Mouse (Mus musculus): Measurements from ENCODE around the gene Qprt. TPM values are rescaled to one million over a fixed set of nuclear protein-coding genes. Genes with fewer than 3 reads are reported as not detected.
A peak's percentile ranks its signal among the peaks of the same experiment; 100 is the strongest.

Gene Qprt
- polyA plus RNA-seq, 1 experiment from 2014 or later: 0.22 TPM

DNA sequence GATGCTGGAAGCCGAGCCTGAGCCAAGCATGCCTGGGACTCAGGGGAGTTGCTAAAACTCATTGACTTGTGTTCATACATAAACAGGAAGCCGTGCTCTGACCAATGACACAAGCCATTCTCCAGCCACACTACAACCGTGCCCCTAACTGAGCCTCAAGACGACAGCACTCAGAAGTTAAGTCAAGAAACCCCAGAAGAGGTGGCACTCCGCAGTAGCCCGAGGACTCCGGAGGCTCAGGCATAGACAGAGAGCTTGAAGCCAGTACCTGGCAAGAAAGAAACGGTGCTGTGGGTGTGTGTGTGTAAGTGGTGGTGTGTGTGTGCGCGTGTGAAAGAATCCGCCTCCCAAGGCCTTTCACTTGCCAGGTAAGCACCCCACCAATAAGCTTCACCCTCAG is 7.1 kb downstream of the Qprt start:
- no peaks in the 10 kb centered on the region for H3K36me3 ChIP-seq (ENCODE audit: insufficient read depth)
- no peaks in the 10 kb centered on the region for H3K4me1 ChIP-seq (ENCODE audit: insufficient read depth)
- no peak overlapping the region for H3K9ac ChIP-seq
- no peak for TF ChIP-seq CTCF (IDR thresholded peaks at IDR 0.05; ENCODE audit: low read depth)
- H3K9me3 ChIP-seq (ENCODE audit: low read depth, low read length): no peaks in the 10 kb centered on the region
- H3K4me3 ChIP-seq (ENCODE audit: low read depth, low read length): no peak overlapping the region
- H3K27me3 ChIP-seq (ENCODE audit: insufficient read depth, low read length): no peaks in the 10 kb centered on the region
- WGBS: 69% methylated on average over 11 of the region's 11 CpGs
- no peak for DNase-seq
- no peak overlapping the region for H3K4me2 ChIP-seq
- no peak for ATAC-seq (ENCODE audit: insufficient read depth)
- no peak overlapping the region for H3K27ac ChIP-seq (ENCODE audit: low read depth)

DNA sequence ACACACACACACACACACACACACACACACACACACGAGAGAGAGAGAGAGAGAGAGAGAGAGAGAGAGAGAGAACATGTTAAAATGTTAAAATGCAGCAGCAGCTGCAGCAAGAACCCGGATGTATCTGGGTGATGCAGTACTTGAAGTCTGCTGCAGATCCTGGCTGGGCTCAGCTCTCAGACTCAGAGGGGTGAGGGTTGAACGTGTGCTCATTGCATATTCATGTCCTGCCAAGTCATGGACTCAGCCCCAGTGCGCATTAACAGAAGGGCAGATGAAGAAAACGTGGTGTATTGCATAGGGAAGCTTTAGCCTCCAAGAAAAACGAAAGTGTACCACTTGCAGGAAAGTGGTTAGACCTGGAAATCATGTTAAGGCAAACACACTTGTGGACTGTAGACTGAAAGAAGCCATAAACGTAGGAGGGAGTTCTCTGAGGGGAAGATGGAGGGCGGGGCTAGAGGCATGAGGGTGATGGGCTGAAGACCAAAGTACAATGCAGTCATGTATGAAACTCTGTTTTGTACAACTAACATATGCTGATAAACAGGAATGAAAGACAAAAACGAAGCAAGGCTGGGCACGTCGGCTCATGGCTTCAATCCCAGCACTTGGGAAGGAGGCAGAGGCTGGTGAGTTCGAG is 8.3 kb downstream of the Qprt start:
- Histone ChIP-seq H3K27ac (ENCODE audit: low read depth) (no peak overlapping the region), H3K4me2 (no peak overlapping the region), H3K9ac (no peak overlapping the region), H3K4me3 (ENCODE audit: low read depth, low read length) (no peak overlapping the region), H3K36me3 (ENCODE audit: insufficient read depth) (no peaks in the 10 kb centered on the region), H3K4me1 (ENCODE audit: insufficient read depth) (no peaks in the 10 kb centered on the region), H3K9me3 (ENCODE audit: low read depth, low read length) (no peaks in the 10 kb centered on the region), H3K27me3 (ENCODE audit: insufficient read depth, low read length) (no peaks in the 10 kb centered on the region)
- TF ChIP-seq CTCF (IDR thresholded peaks at IDR 0.05; ENCODE audit: low read depth): no peak
- DNase-seq (peak; percentile 48), ATAC-seq (ENCODE audit: insufficient read depth) (no peak)
- 43% methylated on average over 12 of the region's 12 CpGs for WGBS

DNA sequence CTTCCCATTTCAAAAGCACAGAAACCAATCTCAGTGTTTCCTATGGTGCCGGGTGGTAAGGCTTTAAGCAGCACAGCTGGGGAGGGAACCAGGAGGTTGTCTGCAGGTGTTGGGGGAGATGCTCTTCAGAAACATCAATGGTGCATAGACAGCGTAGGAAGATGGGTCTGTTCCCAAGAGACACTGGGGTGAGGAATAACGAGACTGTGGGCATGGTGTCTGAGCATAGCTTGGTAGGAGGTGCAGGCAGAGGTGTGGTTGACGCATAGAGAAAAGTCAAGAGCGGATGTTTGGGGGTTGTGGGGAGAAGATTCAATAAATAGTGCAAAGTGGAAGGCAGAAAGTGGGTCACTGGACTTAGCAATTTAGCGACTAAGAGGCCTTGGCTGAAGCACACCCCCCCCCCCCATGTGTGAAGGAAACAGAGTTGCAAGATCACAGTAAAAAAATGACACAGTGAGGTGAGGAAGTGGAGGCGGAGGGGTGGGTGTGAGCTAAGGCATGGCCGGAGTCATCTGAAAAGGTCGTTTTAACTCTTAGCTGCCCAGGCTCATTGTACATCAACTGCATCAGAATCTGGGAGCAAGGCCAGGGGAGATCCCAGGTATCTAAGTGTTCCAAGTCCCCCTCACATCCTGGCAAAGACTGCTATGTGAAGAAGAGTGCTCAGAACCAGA is 9.0 kb downstream of the Qprt start:
- no peak for TF ChIP-seq CTCF (IDR thresholded peaks at IDR 0.05; ENCODE audit: low read depth)
- WGBS: 20% methylated on average over 9 of the region's 9 CpGs
- H3K4me2 ChIP-seq: no peak overlapping the region
- ATAC-seq (ENCODE audit: insufficient read depth) (no peak), DNase-seq (no peak)
- H3K4me1 ChIP-seq (ENCODE audit: insufficient read depth): no peaks in the 10 kb centered on the region
- H3K9me3 ChIP-seq (ENCODE audit: low read depth, low read length): no peaks in the 10 kb centered on the region
- H3K4me3 ChIP-seq (ENCODE audit: low read depth, low read length): no peak overlapping the region
- H3K27ac ChIP-seq (ENCODE audit: low read depth): no peak overlapping the region
- no peaks in the 10 kb centered on the region for H3K27me3 ChIP-seq (ENCODE audit: insufficient read depth, low read length)
- no peaks in the 10 kb centered on the region for H3K36me3 ChIP-seq (ENCODE audit: insufficient read depth)
- H3K9ac ChIP-seq: no peak overlapping the region

DNA sequence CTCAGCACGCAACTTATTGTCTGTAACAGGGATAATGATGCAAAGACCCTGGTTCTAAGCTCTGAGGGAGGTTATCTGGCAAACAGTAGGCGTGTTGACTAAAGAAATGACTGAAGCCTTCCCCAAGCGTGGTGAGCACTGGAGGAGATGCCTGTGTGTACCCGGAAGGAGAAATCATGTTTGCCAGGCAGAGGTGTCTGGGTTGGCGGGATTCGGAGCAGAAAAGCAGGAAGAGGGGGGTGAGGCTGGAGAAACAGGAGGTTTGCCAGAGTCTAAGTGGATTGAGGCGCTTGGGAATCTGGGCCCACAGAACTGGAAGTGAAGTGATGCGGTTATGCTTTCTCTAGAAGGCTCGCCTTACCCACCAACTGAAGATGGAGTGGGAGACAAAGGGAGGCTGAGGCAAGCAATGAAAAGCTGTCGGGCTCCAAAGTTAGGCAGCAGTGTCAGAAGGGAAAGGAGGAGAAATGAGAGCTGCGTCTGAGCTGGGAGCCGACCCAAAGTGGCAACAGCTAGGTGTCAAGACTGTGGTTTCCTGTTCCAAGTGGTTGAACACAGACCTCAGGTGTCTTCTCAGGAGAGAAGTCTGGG is 9.7 kb downstream of the Qprt start:
- no peak overlapping the region for H3K27ac ChIP-seq (ENCODE audit: low read depth)
- H3K36me3 ChIP-seq (ENCODE audit: insufficient read depth): no peaks in the 10 kb centered on the region
- H3K9ac ChIP-seq: no peak overlapping the region
- DNase-seq (no peak), ATAC-seq (ENCODE audit: insufficient read depth) (no peak)
- no peaks in the 10 kb centered on the region for H3K9me3 ChIP-seq (ENCODE audit: low read depth, low read length)
- H3K4me3 ChIP-seq (ENCODE audit: low read depth, low read length): no peak overlapping the region
- WGBS: 54% methylated on average over 12 of the region's 12 CpGs
- no peaks in the 10 kb centered on the region for H3K27me3 ChIP-seq (ENCODE audit: insufficient read depth, low read length)
- H3K4me2 ChIP-seq: no peak overlapping the region
- TF ChIP-seq CTCF (IDR thresholded peaks at IDR 0.05; ENCODE audit: low read depth): no peak
- H3K4me1 ChIP-seq (ENCODE audit: insufficient read depth): no peaks in the 10 kb centered on the region

DNA sequence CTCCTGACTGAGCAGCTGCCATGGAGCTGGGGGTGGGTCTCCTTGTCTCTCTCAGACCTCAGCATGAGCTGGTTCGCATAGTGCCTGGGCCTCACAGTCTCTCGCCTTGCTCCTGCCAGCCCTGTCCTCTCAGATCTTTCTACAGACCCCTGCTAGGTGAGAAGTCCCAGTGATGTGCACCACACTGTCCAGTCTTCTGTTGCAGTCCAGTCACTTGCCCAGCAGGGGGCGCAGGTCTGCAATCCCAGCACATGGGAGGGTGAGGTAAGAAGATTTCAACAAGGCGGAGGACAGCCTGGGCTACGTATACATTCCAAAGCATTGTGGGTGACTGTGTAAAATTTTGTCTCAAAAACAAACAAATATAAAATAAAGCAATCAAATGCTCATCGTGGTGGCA is 10.6 kb downstream of the Qprt start:
- TF ChIP-seq CTCF (IDR thresholded peaks at IDR 0.05; ENCODE audit: low read depth): peak; percentile 77
- Histone ChIP-seq H3K4me3 (ENCODE audit: low read depth, low read length) (no peak overlapping the region), H3K27me3 (ENCODE audit: insufficient read depth, low read length) (no peaks in the 10 kb centered on the region), H3K9ac (no peak overlapping the region), H3K4me2 (no peak overlapping the region), H3K27ac (ENCODE audit: low read depth) (no peak overlapping the region), H3K9me3 (ENCODE audit: low read depth, low read length) (no peaks in the 10 kb centered on the region), H3K36me3 (ENCODE audit: insufficient read depth) (no peaks in the 10 kb centered on the region), H3K4me1 (ENCODE audit: insufficient read depth) (no peaks in the 10 kb centered on the region)
- ATAC-seq (ENCODE audit: insufficient read depth) (no peak), DNase-seq (peak; percentile 59)
- 36% methylated on average over 6 of the region's 6 CpGs for WGBS

DNA sequence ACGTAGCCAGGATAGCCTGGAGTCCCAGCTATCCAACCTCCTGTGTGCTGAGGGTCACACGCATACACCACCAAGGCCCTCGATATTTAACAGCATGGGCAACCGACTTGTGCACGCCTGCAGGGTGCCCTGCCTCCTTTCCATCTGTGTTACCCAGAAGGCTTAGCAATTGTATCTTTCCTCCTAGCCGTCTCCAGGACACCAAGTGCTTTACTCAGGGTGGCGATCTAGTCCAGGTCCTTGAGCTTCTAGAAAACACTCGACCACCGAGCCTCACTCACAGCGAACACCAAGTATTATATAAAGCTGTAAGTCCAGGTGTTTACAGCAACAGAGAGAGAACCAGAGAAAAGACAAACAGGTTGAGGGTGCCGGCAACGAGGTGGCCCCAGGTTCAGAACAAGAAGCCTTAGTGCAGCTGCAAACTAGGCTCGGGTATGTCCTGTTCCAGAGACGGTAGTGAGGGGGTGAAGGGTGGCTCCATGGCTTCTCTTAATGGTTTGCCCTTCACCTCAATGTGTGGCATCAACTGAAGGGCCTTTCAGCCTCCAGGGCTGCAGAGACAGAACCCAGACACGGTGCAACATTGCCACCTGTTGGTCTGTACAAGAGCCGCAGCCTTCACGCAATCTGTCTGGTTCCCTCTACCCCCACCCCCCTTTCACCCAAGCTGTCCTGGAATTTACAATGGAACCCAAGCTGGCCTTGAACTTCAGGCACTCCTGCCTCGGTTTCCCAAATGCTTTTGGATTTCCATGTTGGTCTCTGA is 11.6 kb downstream of the Qprt start:
- Histone ChIP-seq H3K9me3 (ENCODE audit: low read depth, low read length) (no peaks in the 10 kb centered on the region), H3K4me3 (ENCODE audit: low read depth, low read length) (no peak overlapping the region), H3K27me3 (ENCODE audit: insufficient read depth, low read length) (no peaks in the 10 kb centered on the region), H3K4me1 (ENCODE audit: insufficient read depth) (no peaks in the 10 kb centered on the region), H3K27ac (ENCODE audit: low read depth) (no peak overlapping the region), H3K36me3 (ENCODE audit: insufficient read depth) (no peaks in the 10 kb centered on the region), H3K9ac (no peak overlapping the region), H3K4me2 (no peak overlapping the region)
- ATAC-seq (ENCODE audit: insufficient read depth) (peak; percentile 55; the same call in 1 of the 2 replicates), DNase-seq (peak; percentile 89)
- peak; percentile 92 for TF ChIP-seq CTCF (IDR thresholded peaks at IDR 0.05; ENCODE audit: low read depth)
- WGBS: 33% methylated on average over 18 of the region's 18 CpGs

DNA sequence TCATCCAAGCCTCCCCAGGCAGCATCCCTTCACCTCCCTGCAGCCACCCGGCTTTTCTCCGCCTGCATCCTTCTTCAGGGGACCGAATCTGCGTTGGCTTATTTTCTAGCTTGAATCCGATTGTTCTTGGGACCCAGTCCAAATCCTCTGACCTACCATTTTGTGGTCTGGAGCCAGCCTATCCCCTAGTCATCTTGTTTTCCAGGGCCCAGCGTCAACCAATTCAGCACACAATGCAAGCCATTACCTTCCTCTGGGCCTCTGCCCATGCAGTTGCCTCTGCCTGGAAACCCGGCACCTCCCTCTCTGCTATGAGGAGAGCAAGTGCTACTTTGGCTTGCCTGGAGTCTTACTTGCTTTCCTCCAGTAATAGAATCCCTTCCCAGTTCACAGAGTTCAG is 16.5 kb downstream of the Qprt start:
- Histone ChIP-seq H3K9ac (no peak overlapping the region), H3K9me3 (ENCODE audit: low read depth, low read length) (no peaks in the 10 kb centered on the region), H3K36me3 (ENCODE audit: insufficient read depth) (no peaks in the 10 kb centered on the region), H3K4me2 (no peak overlapping the region), H3K4me3 (ENCODE audit: low read depth, low read length) (no peak overlapping the region), H3K27me3 (ENCODE audit: insufficient read depth, low read length) (no peaks in the 10 kb centered on the region), H3K27ac (ENCODE audit: low read depth) (no peak overlapping the region), H3K4me1 (ENCODE audit: insufficient read depth) (no peaks in the 10 kb centered on the region)
- WGBS: 77% methylated on average over 7 of the region's 7 CpGs
- DNase-seq: no peak
- TF ChIP-seq CTCF (IDR thresholded peaks at IDR 0.05; ENCODE audit: low read depth): no peak
- ATAC-seq (ENCODE audit: insufficient read depth): no peak

Data from lung, embryonic 14.5 days (tissue).